Mouse (Mus musculus): ENCODE data around the gene U2af1l4. TPM values are rescaled to one million over a fixed set of nuclear protein-coding genes. Genes with fewer than 3 reads are reported as not detected.

Gene U2af1l4
- total and polyA plus RNA-seq, 2 experiments from 2014 or later, result 54.7 to 96.4 TPM

DNA sequence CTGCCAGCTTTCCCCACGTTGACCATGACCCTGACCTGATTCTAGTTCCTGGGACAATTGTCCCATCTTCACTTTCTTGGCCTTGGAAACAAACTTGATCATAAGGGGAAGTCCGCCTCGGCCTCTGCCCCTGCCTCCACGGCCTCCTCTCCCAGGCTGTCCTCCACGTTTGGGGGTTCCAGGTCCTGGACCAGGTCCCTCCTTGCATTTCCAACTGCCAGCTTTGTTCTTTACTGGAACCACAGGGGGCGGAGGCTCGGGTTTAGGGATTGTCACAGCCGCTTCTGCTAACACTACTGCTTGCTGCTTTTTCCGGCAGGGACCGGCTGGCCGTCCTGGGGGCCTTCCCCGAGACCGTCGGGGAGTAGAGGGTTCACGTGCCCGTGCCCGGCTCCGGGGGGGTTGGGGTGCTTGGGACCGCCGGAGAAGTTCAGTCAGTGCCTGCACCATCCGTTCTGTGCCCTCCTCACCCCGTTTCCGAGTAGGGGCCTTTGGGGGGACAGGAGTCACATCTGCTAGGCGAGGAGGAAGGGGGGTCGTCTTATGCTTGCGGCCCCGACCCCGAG lies 23.4 kb downstream of the U2af1l4 start:
- peaks cover 44% of the 10 kb centered on the region for H3K36me3 ChIP-seq (ENCODE audit: insufficient read depth, low read length)
- H3K4me1 ChIP-seq (ENCODE audit: insufficient read depth, low read length), result peaks cover 9% of the 10 kb centered on the region; the same call in 1 of the 2 replicates
- no peaks in the 10 kb centered on the region for H3K27me3 ChIP-seq (ENCODE audit: insufficient read depth, low read length)
- no peak overlapping the region for H3K27ac ChIP-seq (ENCODE audit: low read depth, low read length)
- DNase-seq (ENCODE audit: low spot score) (no peak), ATAC-seq (ENCODE audit: low FRiP score) (no peak)
- no peak for TF ChIP-seq CTCF (IDR thresholded peaks at IDR 0.05)
- whole genome bisulfite sequencing, result 86% methylated on average over 28 of the region's 28 CpGs
- peak overlapping the region; percentile 89; the same call in 1 of the 2 replicates for H3K4me2 ChIP-seq (ENCODE audit: low read depth, low read length, poor library complexity, severe bottlenecking)
- no peaks in the 10 kb centered on the region for H3K9me3 ChIP-seq (ENCODE audit: low read length)
- H3K4me3 ChIP-seq (ENCODE audit: low read depth, low read length), result no peak overlapping the region
- no peak overlapping the region for H3K9ac ChIP-seq (replicated peaks; ENCODE audit: low read length, poor library complexity, severe bottlenecking)

DNA sequence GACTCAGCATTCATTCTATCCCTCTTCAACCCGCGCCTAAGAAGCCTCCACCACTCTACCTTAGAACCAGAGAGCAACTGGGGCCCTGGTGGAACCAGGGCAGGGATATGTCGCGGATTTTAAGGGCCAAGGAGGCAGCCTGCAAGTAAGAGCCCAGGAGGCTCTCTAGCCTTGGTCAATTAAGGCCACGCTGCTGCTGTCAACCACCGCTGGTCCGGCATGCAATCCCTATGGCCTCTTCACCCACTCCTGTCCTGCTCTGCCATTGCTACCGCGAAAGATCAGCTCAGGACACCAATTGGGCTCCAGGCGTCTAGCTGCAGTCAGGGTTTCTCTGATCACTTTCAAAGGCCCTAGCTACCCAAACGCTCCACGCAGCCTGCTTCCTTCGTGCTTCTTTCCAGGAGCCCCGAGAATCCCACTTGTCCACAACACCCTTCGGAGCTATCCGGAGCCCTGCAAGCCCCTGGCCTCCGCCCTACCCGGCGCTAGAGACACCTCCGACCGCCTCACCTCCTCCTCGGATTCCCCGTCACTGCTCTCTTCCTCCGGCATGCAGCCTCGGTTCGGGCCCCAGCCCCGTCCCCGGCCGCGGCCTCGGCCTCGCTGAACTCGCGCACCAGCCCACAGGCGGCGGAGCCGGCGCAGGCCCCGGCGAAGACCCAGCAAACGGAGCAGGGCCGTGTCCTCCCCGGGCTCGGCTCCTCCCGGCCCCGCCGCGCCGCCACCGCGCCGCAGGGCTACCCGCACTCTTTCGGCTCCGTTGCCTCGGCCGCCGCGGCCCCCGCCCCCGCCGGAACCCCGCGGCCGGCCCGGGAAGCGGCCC lies 25.0 kb downstream of the U2af1l4 start:
- Histone ChIP-seq H3K4me1 (ENCODE audit: insufficient read depth, low read length) (peaks cover 9% of the 10 kb centered on the region; the same call in 1 of the 2 replicates), H3K27ac (ENCODE audit: low read depth, low read length) (peak overlapping the region; percentile 97), H3K36me3 (ENCODE audit: insufficient read depth, low read length) (peaks cover 29% of the 10 kb centered on the region), H3K4me2 (ENCODE audit: low read depth, low read length, poor library complexity, severe bottlenecking) (peak overlapping the region; percentile 89), H3K9me3 (ENCODE audit: low read length) (no peaks in the 10 kb centered on the region), H3K4me3 (ENCODE audit: low read depth, low read length) (peak overlapping the region; percentile 79), H3K27me3 (ENCODE audit: insufficient read depth, low read length) (no peaks in the 10 kb centered on the region), H3K9ac (replicated peaks; ENCODE audit: low read length, poor library complexity, severe bottlenecking) (peak overlapping the region; percentile 98)
- no peak for TF ChIP-seq CTCF (IDR thresholded peaks at IDR 0.05)
- 1% methylated on average over 49 of the region's 67 CpGs for WGBS
- peak; percentile 13 for DNase-seq (ENCODE audit: low spot score)
- peak; percentile 38 for ATAC-seq (ENCODE audit: low FRiP score)

DNA sequence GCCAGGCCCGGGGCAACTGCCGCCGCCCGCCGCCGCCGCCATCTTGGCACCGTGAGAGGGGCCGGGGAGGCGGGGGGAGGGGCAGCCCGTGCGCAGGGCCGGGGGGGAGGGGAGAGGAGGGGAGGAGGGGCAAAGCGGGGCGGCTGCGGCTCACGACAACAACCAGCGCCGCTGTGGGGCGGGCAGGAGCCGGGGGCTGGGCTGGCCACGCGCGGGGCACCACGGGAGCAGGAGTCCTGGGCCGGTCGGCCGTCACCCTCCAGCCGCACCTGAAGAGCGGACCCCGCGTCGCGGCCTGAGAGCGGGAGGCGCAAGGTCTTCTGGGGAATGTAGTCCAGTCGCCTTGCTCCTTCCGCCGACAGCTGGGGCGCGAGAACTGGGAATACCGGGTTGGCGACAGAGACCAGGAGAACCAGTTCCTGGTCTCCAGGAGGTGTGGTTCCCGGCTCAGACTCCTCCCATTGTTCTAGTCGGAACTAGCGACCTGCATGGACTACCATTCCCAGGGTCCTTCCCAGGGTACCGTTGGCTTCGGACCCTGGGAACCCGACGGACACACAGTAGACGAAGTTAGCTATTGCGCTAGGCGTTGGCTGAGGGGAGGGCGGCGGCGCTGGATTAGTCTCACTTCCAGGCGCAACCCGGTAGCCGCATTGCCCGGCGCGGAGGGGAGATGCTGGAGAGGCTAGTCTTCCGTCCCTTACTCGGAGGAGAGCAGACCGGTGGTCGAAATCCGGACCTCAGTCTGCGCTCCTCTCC lies 25.8 kb downstream of the U2af1l4 start, which contains the start of gene Kmt2b:
TSS of gene Kmt2b (minus strand) at position 51 of the 759 bp plus-strand sequence.
- WGBS, result under 1% methylated on average over 45 of the region's 68 CpGs
- TF ChIP-seq CTCF (IDR thresholded peaks at IDR 0.05), result no peak; the same call in 1 of the 2 replicates
- H3K27me3 ChIP-seq (ENCODE audit: insufficient read depth, low read length), result no peaks in the 10 kb centered on the region

DNA sequence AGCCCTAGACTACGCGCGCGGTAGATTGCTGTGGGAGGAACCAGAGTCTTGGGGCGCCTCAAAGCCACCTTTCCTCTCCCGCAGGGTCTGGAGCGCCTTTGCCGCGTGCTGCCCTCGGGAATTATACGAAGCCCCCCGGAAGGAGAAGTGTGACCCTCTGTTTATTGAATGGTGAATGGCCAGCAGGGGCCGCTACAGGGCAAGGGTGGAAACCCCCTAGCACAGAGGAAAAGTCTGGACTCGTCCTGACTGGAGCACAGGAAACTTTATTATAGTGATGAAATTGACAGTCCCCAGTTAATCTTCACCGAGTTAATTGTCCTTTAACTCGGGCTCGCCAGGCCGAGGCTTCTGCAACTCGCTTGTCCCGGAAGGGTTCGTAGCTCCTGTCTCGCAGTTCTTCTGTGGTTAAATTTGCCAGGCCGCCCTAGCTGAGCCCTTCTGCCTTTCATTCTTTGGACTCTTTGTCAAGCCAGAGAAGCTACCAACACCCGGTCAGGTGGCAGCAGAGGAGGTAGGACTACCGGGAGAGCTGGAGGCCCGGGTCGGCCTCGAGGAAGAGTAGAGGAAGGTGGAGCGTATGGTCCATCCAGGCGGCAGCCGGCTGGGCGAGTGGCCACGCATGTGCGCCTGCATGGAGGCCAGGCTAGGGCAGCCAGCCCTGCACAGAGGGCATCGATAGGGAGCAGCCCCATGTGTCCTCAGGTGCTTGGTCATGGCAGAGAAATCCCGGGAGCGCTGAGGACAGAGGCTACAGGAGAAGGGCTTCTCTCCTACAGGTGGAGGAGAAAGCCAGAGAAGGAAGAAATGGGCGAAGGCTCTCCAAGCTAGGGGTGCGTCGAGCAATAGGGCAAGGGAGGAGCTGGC lies 26.6 kb downstream of the U2af1l4 start:
- H3K27me3 ChIP-seq (ENCODE audit: insufficient read depth, low read length), result no peaks in the 10 kb centered on the region

More for the DNA sequence above, 25.8 kb downstream of the U2af1l4 start, which contains the start of gene Kmt2b:
- DNase-seq (ENCODE audit: low spot score), result peak; percentile 98
- Histone ChIP-seq H3K4me3 (ENCODE audit: low read depth, low read length) (peak within 1 kb of the TSS; percentile 79), H3K9me3 (ENCODE audit: low read length) (no peaks in the 10 kb centered on the region), H3K36me3 (ENCODE audit: insufficient read depth, low read length) (peaks cover 21% of the 10 kb centered on the region), H3K4me1 (ENCODE audit: insufficient read depth, low read length) (peaks cover 9% of the 10 kb centered on the region; the same call in 1 of the 2 replicates), H3K27ac (ENCODE audit: low read depth, low read length) (peak within 1 kb of the TSS; percentile 97), H3K4me2 (ENCODE audit: low read depth, low read length, poor library complexity, severe bottlenecking) (peak within 1 kb of the TSS; percentile 89), H3K9ac (replicated peaks; ENCODE audit: low read length, poor library complexity, severe bottlenecking) (peak within 1 kb of the TSS; percentile 98)
- ATAC-seq (ENCODE audit: low FRiP score), result peak; percentile 93

More for the DNA sequence above, 26.6 kb downstream of the U2af1l4 start:
- H3K4me2 ChIP-seq (ENCODE audit: low read depth, low read length, poor library complexity, severe bottlenecking), result peak overlapping the region; percentile 89
- peak overlapping the region; percentile 79 for H3K4me3 ChIP-seq (ENCODE audit: low read depth, low read length)
- H3K9me3 ChIP-seq (ENCODE audit: low read length), result no peaks in the 10 kb centered on the region
- peak overlapping the region; percentile 97 for H3K27ac ChIP-seq (ENCODE audit: low read depth, low read length)
- H3K9ac ChIP-seq (replicated peaks; ENCODE audit: low read length, poor library complexity, severe bottlenecking), result peak overlapping the region; percentile 98
- peaks cover 13% of the 10 kb centered on the region for H3K36me3 ChIP-seq (ENCODE audit: insufficient read depth, low read length)
- ATAC-seq (ENCODE audit: low FRiP score) (peak; percentile 62), DNase-seq (ENCODE audit: low spot score) (peak; percentile 88)
- peaks cover 9% of the 10 kb centered on the region; the same call in 1 of the 2 replicates for H3K4me1 ChIP-seq (ENCODE audit: insufficient read depth, low read length)
- WGBS, result 30% methylated on average over 39 of the region's 40 CpGs
- TF ChIP-seq CTCF (IDR thresholded peaks at IDR 0.05), result peak; percentile 90

Data from midbrain, postnatal 0 days (tissue).